Mouse (Mus musculus): ENCODE measurements at regions not wholly inside any gene's neighbourhood (a gene's known extent, or its start where the extent isn't known, plus 50 kb on each side); places are given as distances from the start of the nearest gene placed in this dataset.

DNA sequence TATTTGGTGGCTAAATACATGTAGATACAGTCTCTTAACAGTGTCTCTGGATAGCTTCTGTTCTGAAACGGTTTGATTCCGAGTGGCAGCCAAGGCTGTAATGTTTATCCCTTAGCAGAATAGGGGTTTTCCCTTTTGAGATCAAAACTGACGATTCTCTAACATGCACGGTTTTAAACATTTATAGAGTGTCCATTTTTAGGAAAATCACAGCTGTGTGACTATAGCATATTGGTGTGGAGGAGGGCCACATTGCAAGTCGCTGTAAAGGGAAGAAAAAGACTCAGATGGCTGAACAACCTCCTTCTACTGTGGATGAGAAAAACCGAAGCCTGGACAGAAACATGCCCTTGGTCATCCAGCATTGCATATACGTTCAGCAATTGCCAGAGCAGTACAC lies 75.2 kb downstream of the Gpr65 start:
- no peak for TF ChIP-seq CTCF (IDR thresholded peaks at IDR 0.05; ENCODE audit: control insufficient read depth, insufficient read depth, insufficient replicate concordance, low read depth, low read length)
- no peak for TF ChIP-seq POLR2A (IDR thresholded peaks at IDR 0.05; ENCODE audit: control insufficient read depth, low read depth, low read length)

Data from testis, adult 2 months (tissue).